Mouse (Mus musculus) common myeloid progenitor, adult 5-6 weeks (primary cell): ENCODE data around the gene Slc3a1. TPM values are rescaled to one million over a fixed set of nuclear protein-coding genes. Genes with fewer than 3 reads are reported as not detected.

Source experiments
- ATAC-seq: replicated peaks from 2 replicates; pipeline ENCODE4 v1.8.0; 2016; ENCODE audit warnings: low read depth, mild to moderate bottlenecking, moderate TSS enrichment, inconsistent platforms; ENCODE audit not compliant: poor library complexity, severe bottlenecking
- total RNA-seq: library from RNA; stranded (forward); fragments of 200-1000, 187-1606 nt; gene quantifications from 2 replicates; pipeline ENCODE4 v1.2.3, GENCODE M21; 2017

The Slc3a1 gene
- total RNA-seq, result not detected in 2 replicates

- ATAC-seq, result no peak
Observed at GRCm38 (mm10) chr17:85028093-85028739, at the start of gene Slc3a1. TSS of gene Slc3a1 (plus strand) at chr17:85028376.

- ATAC-seq, result peak; percentile 74
Observed at GRCm38 (mm10) chr17:84981721-84982120, 46.5 kb upstream of the Slc3a1 start.

GRCm38 (mm10) chr17:84982735-84983134 is 45.4 kb upstream of the Slc3a1 start:
- no peak for ATAC-seq

- no peak for ATAC-seq
Observed at GRCm38 (mm10) chr17:84986368-84986767, 41.8 kb upstream of the Slc3a1 start.

GRCm38 (mm10) chr17:84987834-84988410 is 40.3 kb upstream of the Slc3a1 start:
- no peak for ATAC-seq

- peak; percentile 80 for ATAC-seq
Observed at GRCm38 (mm10) chr17:84988514-84988913, 39.7 kb upstream of the Slc3a1 start.

- no peak for ATAC-seq
Observed at GRCm38 (mm10) chr17:84995844-84996243, 32.3 kb upstream of the Slc3a1 start.

- 0 out of 2 replicates have a peak, but pooled peaks have one; percentile 29 for ATAC-seq
Observed at GRCm38 (mm10) chr17:84997639-84998038, 30.5 kb upstream of the Slc3a1 start.

GRCm38 (mm10) chr17:84999636-85000035 is 28.5 kb upstream of the Slc3a1 start:
- no peak for ATAC-seq

- ATAC-seq, result no peak
Observed at GRCm38 (mm10) chr17:85013485-85013884, 14.7 kb upstream of the Slc3a1 start.

- ATAC-seq, result no peak
Observed at GRCm38 (mm10) chr17:85014632-85015031, 13.5 kb upstream of the Slc3a1 start.

GRCm38 (mm10) chr17:85018344-85018743 is 9.8 kb upstream of the Slc3a1 start:
- ATAC-seq, result no peak

- peak; percentile 76 for ATAC-seq
Observed at GRCm38 (mm10) chr17:85018794-85019193, 9.4 kb upstream of the Slc3a1 start.

GRCm38 (mm10) chr17:85020343-85020742 is 7.8 kb upstream of the Slc3a1 start:
- ATAC-seq, result no peak

GRCm38 (mm10) chr17:85023247-85024167 is 4.7 kb upstream of the Slc3a1 start:
- peak; percentile 86 for ATAC-seq

GRCm38 (mm10) chr17:85024237-85024636 is 3.9 kb upstream of the Slc3a1 start:
- no peak for ATAC-seq

GRCm38 (mm10) chr17:85025151-85025550 is 3.0 kb upstream of the Slc3a1 start:
- ATAC-seq, result no peak

GRCm38 (mm10) chr17:85026436-85026835 is 1.7 kb upstream of the Slc3a1 start:
- ATAC-seq, result no peak

GRCm38 (mm10) chr17:85027247-85027646 is 929 bp upstream of the Slc3a1 start:
- no peak for ATAC-seq

- ATAC-seq, result no peak
Observed at GRCm38 (mm10) chr17:85028797-85029196, 621 bp downstream of the Slc3a1 start.

- no peak for ATAC-seq
Observed at GRCm38 (mm10) chr17:85030651-85031050, 2.5 kb downstream of the Slc3a1 start.
